Mouse (Mus musculus): ENCODE results near the gene Spsb1. TPM values are rescaled to one million over a fixed set of nuclear protein-coding genes. Genes with fewer than 3 reads are reported as not detected.

Gene Spsb1
- total RNA-seq (2015) (0.05 and 0.27 TPM in 2 replicates), total RNA-seq (2017) (0.41 TPM in 1 of 2 replicates, not detected in the other)

DNA sequence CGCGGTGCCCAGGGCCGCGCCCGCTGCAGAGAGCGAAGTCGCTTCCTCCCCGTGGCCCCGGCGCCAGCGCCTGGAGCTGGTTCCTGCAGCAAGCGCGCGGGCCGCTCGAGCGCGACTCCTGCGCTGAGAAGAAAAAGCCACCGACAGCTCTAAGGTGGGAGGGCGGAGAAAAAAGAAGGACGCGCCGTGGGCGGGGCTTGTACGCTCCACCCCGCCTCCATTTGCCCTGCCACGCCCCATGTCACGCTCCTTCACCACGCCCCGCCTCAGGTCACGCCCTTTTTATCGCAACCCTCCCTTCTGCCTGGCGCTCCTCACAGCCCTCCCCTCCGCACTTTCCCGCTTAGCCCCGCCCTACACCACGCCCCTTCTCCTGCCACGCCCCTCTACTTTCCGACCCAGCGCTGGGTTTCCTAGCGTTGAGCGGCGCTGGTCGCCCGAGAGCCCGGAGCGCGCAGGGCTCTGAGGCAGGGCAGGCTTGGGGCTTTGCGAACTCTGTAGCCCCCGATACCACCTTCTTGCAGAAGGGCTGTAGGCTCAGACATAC, at the start of gene Spsb1:
TSS of gene Spsb1 (minus strand) at position 151 of the 547 bp plus-strand sequence.
- ATAC-seq (replicated peaks; ENCODE audit: poor library complexity) = peak; percentile 91

DNA sequence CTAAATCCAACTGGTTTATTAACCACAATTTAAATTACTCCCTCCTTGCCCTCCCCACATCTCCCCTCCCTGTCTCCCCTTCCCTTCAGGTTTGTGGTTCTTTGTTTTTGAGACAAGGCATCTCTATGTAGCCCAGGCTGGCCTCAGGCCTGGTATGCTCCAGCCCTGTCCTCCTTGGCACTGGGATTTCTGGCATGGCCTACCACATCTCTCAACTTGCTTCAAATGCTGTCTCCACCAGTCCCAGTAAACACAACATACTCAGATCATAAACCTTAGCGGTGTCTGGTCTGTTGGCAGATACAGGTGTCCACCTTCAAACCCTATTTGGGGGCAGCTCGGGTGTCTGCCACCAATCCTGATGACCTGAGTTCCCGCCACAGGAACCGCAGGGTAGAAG, 48.8 kb upstream of the Spsb1 start:
- ATAC-seq (replicated peaks; ENCODE audit: poor library complexity) = no peak

DNA sequence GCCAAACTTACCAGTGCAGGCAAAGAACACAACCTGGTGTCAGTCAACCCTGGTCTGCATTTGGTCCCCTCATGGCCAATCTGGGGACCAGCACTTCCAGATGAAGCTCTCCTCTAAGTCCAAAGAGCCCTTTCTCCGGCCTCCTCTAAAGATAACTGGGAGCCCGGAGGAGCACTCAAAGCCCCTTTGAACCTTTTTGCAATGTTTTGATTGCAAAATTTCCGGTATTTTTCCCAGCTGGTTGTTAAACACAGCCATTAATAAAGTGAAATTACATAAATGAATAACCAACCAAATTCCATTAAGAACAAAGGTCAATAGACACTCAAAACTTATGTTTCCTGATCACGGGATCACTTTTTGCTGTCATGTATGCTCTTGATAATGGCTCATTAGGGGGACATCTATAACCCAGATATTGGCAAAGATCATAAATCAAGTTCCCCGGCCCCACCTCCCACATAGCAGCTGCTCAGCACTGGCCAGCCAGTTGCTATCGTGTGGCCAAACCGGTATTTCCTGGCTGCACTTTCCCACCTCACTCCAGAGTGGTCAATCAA, 48.3 kb upstream of the Spsb1 start:
- ATAC-seq (replicated peaks; ENCODE audit: poor library complexity) = no peak

DNA sequence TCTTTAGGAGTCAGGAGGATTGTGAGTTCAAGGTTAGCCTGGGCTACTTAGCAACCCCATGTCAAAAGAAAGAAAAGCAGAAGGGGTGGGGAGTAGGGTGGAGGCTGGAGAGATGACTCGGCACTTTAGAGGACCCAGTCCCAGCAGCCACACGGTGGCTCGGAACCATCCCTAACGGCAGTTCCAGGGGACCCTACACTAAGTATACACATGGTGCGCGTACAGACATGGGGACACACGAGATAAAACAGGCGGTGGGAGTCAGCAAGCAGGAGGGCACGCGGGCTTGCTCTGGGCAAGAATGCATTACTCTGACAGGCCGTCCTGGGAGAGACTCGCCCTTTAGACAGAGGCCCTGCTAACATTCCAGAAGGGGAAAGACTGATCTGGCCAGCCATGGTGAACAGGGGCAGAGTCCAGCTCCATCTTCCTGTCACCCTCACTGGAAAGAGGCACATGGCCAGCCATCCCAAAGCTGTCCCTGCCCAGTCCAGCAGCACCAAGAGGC, 47.2 kb upstream of the Spsb1 start:
- ATAC-seq (replicated peaks; ENCODE audit: poor library complexity) = peak; percentile 74

DNA sequence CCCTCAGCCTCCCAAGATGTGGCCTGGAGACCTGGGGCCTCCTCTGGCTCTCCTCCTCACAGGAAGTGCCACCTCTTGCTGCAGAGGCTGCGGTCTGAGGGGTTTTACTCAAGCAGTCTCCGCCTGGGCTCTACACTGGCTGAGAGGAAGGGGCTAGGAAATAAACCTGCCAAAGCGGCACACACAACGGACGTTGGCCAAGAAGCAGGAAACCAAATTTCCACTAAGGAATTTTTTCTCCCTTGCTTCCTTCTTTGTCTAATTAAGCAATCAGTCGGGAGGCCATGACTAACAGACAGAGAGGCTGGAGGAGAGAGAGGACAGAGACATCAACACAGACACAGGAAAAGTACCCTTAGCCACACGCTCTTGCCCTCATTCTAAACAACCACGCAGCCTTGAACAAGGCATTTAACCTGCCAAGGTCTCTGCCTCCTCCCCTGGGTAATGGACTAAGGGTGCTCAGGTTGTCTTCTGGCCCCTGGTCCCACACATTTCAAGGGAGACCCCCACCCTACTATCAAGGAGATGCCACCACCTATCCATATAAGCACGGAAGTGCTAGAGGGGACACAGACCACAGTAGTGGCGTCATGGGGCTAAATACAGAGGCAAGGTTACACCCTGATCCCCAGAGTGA, 46.5 kb upstream of the Spsb1 start:
- peak; percentile 74 for ATAC-seq (replicated peaks; ENCODE audit: poor library complexity)

DNA sequence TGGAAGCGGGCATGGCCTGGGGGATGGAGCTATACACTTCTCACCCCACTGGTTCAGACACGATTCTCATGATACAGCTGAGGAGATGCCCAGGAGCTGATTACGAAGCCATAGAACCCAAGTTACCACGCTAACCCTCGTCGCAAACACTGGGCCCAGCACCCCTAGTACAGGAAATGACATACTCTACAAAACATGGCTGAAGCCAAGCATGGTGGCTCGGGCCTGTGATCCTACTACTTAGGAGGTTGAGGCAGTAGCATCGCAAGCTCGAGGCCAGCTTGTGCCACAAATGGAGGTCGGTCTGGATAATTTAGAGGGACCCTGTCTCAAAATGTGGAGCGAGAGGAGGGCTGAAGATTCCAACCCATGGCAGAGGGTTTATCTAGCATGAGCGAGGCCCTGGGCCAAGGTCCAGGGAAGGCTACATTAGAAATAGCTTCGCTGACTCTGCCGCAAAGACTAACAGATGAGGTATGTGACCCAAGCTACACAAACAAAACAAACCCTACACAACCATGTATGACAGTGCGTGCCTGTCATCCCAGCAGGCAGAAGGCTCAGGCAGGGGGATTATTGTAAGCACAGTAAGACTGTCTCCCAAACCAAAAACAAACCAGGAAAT, 45.2 kb upstream of the Spsb1 start:
- ATAC-seq (replicated peaks; ENCODE audit: poor library complexity) = no peak

DNA sequence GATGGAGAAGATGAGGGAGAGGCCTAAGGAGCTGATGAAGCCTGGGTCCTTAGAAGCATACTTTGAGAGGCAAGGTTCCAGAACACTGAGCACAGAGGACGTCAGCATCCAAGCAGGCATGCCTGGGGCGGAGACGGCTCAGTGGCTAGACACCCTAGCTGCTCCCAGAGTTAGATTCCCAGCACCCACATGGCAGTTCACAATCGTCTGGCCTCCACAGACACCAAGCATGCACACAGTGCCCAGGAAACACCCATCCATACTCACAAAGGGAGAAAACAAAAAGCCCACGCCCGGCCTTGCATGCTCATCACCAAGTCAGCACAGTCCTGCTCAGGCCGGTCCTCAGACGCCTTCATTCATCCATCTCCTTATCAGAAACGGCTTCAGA, 44.7 kb upstream of the Spsb1 start:
- ATAC-seq (replicated peaks; ENCODE audit: poor library complexity) = no peak

DNA sequence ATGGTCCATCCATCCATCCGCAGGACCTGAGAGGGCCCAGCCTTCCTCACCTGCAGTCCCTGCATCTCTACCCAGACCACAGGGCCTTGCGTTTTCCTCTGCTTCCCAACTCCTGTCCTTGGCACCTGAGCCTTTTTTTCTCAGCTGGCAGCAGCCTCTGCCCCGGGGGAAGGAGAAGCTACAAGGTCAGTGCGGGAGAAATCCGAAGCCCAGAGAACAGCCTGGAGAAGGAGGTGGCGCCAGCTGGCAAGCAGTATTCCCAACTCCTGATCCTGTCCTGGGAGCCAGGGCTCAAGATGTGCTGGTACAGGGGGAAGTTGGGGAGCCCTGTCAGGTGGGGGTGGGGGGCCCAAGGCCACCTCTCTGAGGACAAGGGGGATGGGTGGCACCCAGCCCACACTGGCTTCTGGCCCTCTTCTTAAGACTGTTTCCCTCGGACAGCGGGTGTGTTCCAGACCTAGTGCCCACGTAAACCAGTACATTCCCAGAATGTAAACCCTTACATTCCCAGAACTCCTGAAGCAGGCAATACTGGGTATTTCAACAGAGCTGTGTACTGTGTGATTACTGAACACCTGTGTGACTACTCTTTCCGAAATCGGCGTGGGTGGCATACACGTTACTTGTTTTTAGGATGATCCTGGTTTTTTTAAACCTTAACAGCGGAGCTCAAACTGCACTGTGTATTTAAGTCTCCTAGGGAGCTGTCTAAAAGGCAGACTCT, 44.1 kb upstream of the Spsb1 start:
- ATAC-seq (replicated peaks; ENCODE audit: poor library complexity) = no peak

DNA sequence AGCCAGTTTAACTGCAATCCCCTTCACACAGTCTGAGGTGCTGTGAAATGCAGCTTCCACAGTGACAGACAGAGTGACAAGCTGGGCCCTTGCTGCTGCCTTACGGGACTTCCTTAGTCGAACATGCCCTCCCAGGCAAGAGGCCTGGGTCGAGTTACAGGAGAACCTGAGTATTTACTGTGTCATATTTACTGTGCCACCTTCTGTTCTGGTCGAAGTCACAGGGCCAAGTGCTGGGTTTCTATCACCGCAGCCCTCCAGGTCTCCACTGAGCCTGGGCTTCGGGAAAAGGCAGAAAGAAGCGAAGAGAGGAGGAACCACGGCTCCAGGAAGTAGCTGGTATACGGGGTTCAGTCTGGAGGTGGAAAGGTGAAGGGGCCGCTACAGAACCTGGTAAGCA, 43.2 kb upstream of the Spsb1 start:
- ATAC-seq (replicated peaks; ENCODE audit: poor library complexity) = no peak

DNA sequence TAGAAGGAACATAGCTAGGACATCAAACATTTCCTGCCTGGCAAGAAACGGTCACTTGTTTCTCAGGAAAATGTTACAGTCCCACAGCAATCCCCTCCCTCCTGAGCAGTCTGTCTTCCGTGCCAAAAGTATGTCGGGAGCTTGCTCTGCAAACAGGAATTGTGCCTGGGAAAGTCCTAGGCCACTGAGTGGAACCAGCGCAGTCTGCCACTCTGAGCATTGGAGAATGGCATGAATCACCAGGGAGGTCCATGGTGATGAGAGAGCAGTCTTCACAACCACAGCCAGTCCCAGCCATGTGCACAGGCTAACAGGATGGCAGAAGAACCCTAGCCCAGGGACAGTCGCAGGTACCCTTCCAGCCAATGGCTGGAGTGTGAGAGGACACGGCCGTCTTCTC, 41.6 kb upstream of the Spsb1 start:
- no peak for ATAC-seq (replicated peaks; ENCODE audit: poor library complexity)

DNA sequence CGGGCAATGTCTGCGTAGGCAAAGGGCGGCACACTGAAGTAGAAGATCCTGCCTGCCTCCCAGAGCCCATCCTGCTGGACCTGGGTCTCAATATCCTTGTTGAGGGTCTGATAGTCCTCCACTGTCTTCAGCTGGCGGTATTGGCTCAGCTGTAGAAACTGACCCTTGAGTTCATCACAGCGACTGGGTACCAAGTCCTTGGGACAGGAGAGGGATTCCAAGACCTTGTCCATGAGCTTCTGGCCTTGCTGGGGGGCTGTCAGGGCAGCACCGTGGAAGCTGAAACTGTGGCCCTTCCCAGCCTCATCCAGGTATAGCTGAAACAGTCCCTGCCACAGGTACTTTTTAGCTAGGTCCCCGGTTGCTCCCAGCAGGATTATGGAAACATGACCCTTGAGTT, 41.1 kb upstream of the Spsb1 start:
- ATAC-seq (replicated peaks; ENCODE audit: poor library complexity) = no peak

DNA sequence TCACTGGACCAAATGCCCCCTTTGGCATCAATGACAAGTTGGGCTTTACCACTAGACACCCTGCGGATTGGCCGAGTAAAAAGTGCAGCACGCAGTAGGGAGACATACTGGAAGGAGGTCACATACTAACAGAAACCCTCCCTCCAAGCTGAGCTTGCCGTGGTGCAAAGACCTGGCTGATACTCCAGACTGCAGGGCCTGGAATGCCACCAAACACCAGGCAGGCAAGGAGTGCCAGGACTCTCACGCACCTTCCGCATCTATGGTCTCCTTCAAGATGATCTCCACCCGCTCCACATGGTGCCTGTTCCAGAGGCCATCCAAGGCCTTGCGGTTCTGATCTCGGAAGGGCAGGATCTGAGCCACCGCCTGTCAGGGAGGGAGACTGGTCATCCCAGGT, 39.4 kb upstream of the Spsb1 start:
- ATAC-seq (replicated peaks; ENCODE audit: poor library complexity) = no peak

DNA sequence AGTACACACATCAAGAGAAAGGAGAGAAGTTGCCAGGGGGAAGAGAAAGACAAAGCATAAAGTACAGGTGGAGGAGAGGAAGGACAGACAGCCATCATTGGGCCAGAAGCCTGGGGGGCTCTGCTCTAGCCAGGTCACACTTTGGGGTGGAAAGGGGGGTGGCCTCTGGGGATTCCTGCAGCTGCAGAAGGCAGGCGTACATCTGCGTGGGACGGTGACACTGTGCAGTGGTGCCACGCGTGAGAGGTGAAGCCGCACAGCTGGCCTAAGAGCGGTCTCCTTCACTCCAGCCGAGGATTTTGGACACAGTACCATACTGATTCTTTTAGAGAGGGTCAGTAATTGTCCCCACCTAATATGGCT, 37.8 kb upstream of the Spsb1 start:
- no peak for ATAC-seq (replicated peaks; ENCODE audit: poor library complexity)

DNA sequence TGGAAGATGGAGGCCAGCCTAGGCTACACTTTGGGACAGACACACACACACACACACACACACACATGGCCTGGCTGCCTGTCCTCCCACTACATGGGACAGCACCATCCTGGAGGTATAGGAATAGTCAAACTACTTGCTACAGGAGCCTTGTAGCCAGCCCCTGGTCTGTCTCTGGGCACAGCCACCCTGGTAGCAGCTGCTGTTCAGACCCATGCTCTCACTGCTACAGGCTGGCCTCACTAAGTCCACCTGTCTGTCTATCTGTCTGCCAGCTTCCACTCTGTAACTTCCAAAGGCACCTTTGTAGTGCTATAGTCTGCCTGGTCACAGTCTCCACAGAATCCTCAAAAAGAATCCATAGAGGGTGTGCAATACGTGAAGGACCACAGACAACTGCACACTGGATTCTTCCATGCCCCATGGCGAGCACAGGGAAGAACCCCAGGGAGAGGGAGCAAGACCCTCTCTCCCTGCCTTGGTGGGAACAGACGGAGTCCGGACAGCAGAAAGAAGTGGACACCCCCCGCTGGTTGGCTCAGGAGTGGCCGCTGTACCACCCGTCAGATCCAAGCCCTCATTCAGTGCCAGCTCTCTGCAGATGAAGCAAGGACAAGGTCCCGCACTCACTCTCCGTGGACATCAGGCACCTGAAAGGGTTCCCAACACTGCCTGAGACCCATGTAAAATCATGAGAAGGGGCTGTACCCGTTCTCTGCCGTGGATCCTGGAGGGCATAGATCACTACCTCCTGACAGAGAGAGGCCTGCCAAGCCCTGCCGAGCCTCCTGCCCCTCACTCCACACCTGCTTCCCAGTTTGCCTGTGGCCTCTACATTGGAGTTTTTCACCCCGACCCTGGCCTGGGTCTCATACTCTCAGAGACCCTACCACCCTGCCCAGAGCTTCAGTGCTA, 37.2 kb upstream of the Spsb1 start:
- ATAC-seq (replicated peaks; ENCODE audit: poor library complexity) = no peak

DNA sequence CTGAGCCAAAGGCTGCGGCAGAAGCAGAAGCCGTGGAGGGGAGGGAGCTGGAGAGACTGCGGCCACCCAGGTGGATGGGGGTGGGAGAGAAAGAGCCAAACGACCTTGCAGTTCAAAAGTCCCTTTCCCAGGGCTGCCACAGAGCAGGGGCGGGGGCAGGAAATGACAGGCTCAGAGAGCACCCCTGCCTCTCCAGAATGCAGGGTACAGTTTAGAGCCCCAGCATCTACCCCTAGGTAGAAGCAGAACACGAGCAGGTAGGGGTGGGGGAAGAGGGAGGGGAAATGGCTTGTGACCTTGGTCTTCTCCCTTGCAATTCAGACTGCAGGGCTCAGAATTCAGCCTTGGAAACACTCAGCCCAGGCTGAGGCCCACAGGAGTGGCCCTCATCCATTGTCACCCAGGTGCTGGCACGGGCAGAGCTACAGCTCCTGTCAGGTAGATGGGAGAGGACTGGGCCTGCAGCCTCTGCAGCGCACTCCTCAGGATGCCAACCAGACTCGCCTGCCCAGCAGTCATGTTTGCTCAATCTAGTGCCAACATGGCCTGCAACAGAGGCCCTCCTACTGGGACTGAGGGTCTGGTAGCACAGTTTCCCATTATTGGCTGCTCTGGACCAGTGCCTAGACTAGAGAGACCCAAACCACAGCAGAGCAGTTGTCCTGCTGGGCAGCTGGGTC, 36.3 kb upstream of the Spsb1 start:
- ATAC-seq (replicated peaks; ENCODE audit: poor library complexity) = no peak

DNA sequence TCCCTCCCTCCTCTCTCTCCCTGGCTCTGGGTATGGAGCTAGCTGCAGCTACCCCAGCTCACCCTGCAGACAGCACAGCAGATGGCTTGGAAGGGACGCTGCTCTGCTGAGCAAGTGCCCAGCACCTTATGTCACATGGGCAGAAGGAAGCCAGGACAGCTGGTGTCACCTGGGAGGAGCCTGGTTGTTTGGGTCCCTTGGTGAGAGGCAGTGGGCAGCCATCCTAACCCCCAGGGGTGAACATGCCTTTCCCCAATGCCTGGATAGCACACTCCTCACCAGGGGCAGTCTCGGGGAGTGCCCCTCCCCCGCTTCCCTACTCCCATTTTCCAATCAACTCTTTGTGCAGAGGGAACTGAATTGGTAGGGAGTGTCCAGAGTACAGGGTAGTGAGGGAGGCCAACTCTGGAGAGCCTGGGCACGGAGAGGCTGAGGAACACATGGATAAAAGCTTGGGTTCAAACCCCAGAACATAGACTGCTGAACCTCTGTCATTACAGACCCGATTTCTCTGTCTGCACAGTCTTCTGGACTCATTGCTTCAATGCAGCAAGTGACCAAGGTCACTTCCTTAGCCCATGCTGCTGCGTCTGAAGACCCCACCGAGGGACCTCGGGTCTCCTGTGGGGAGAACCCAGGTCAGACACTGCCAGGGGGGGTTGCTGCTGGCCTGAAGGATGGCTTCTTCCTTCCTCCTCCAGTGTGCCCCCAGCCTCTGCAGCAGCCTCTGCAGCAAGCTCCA, 35.5 kb upstream of the Spsb1 start:
- no peak for ATAC-seq (replicated peaks; ENCODE audit: poor library complexity)

DNA sequence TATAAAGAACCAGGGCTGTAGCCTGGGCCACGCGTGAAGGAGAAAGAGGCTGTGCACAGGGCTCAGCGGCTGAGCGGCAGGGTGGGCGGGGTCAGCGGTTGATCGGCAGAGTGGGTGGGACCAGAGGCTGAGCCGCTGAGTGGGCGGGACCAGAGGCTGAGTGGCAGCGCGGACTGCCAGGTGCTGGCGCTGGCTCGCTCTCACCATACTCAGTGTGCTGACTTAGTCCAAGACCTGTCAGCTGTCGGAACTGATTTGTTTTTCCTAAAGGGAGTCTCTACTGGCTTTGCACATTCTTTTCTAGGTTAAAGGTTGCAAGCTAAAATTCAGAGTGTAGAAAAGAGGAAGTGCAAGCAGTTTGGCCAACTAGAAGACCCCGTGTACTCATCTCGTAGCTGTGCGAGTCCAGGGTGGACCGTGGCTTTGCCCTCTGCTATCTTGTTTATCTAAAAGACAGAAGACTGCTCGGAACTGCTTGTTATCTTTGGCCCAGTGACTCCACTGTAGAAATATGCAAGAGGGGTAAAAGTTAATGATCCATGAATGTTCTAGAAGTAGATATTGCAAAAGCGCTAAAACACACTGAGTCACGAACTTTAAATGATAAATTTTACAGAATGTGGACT, 34.2 kb upstream of the Spsb1 start:
- peak; percentile 96 for ATAC-seq (replicated peaks; ENCODE audit: poor library complexity)

DNA sequence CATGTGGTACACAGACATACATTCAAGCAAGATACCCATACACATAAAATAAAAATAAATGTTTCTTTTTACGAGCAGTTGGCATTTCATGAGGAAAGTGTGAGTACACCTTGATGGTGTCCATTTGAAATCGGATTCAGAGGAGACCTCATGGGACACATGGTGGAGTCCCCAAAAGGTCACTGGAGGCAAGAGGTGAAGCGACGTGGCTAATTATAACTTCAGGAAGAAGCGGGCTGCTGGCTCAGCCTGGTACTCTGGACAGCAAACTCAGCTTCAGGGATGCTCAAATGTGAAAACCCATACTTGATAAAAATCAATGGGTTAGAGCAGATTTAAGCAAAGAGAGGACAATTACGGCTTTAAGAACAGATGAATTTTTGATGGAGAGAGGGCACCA, 33.5 kb upstream of the Spsb1 start:
- no peak for ATAC-seq (replicated peaks; ENCODE audit: poor library complexity)

All from megakaryocyte progenitor cell, adult 5-6 weeks (primary cell).